Mouse (Mus musculus): Measurements from ENCODE around the gene Olfr191. TPM values are rescaled to one million over a fixed set of nuclear protein-coding genes. Genes with fewer than 3 reads are reported as not detected.

Gene Olfr191
- polyA plus RNA-seq, 1 experiment from 2014 or later, result not detected

GRCm38 (mm10) chr16:59047579-59047978 lies 42.0 kb downstream of the Olfr191 start:
- Histone ChIP-seq H3K27me3 (no peaks in the 10 kb centered on the region), H3K9ac (no peak overlapping the region), H3K4me1 (no peaks in the 10 kb centered on the region), H3K4me3 (no peak overlapping the region), H3K27ac (no peak overlapping the region), H3K36me3 (no peaks in the 10 kb centered on the region), H3K4me2 (no peak overlapping the region), H3K9me3 (no peaks in the 10 kb centered on the region)
- ATAC-seq (ENCODE audit: insufficient number of reproducible peaks, low FRiP score, low TSS enrichment, low read depth), result no peak
- 63% methylated on average over 4 of the region's 4 CpGs for WGBS

DNA sequence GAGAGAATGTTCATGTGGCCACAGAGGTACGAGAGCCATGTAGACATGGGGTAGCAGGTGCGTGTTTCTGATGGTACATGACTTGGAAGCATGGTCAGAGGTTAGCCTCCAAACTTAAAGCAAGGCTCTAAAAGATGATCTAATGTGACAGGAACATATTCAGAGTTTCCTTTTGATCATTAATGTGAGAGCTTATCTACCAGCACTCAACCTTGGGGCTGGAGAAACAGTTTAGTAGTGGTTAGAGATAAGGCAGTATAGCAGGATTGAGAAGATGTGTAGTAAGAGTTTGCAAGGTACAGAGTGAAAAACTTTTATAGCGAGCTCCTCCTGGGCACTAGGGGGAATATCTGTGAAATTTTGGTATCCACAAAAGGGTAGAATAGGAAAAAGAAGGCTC lies 43.8 kb downstream of the Olfr191 start:
- Histone ChIP-seq H3K9me3 (no peaks in the 10 kb centered on the region), H3K4me2 (no peak overlapping the region), H3K27me3 (no peaks in the 10 kb centered on the region), H3K4me1 (no peaks in the 10 kb centered on the region), H3K9ac (no peak overlapping the region), H3K27ac (no peak overlapping the region), H3K36me3 (no peaks in the 10 kb centered on the region), H3K4me3 (no peak overlapping the region)
- no peak for ATAC-seq (ENCODE audit: insufficient number of reproducible peaks, low FRiP score, low TSS enrichment, low read depth)
- 84% methylated on average over 3 of the region's 3 CpGs for WGBS

GRCm38 (mm10) chr16:59039710-59040109 lies 49.9 kb downstream of the Olfr191 start, which contains the start of gene Olfr187:
Olfr187 (minus strand) TSS chr16:59039767.
- no peaks in the 10 kb centered on the region for H3K4me1 ChIP-seq
- H3K36me3 ChIP-seq, result no peaks in the 10 kb centered on the region
- no peak within 1 kb of the TSS for H3K27ac ChIP-seq
- no peak for ATAC-seq (ENCODE audit: insufficient number of reproducible peaks, low FRiP score, low TSS enrichment, low read depth)
- H3K9ac ChIP-seq, result no peak within 1 kb of the TSS
- no peaks in the 10 kb centered on the region for H3K27me3 ChIP-seq
- no peaks in the 10 kb centered on the region for H3K9me3 ChIP-seq
- 72% methylated on average over 7 of the region's 7 CpGs for WGBS
- H3K4me3 ChIP-seq, result no peak within 1 kb of the TSS
- H3K4me2 ChIP-seq, result no peak within 1 kb of the TSS

Other genes with a start within 250 kb of the Olfr191 start
- not detected in 2 replicates for gene Olfr177, start 215.1 kb downstream of the Olfr191 start, polyA plus RNA-seq (2015; fragmentation: Nextera tagmentation; extraction: Ambion mirVana)
- not detected in 2 replicates for gene Olfr178, start 197.8 kb downstream of the Olfr191 start, polyA plus RNA-seq (2015; fragmentation: Nextera tagmentation; extraction: Ambion mirVana)
- gene Olfr181, start 161.1 kb downstream of the Olfr191 start, polyA plus RNA-seq (2015; fragmentation: Nextera tagmentation; extraction: Ambion mirVana), result not detected in 2 replicates
- gene Olfr180, start 160.4 kb downstream of the Olfr191 start, polyA plus RNA-seq (2015; fragmentation: Nextera tagmentation; extraction: Ambion mirVana), result not detected in 2 replicates
- gene Olfr183, start 94.5 kb downstream of the Olfr191 start, polyA plus RNA-seq (2015; fragmentation: Nextera tagmentation; extraction: Ambion mirVana), result not detected in 2 replicates
- not detected in 2 replicates for gene Olfr186, start 59.5 kb downstream of the Olfr191 start, polyA plus RNA-seq (2015; fragmentation: Nextera tagmentation; extraction: Ambion mirVana)
- gene Olfr187, start 50.1 kb downstream of the Olfr191 start, polyA plus RNA-seq (2015; fragmentation: Nextera tagmentation; extraction: Ambion mirVana), result not detected in 2 replicates
- not detected in 2 replicates for gene Olfr190, start 11.8 kb downstream of the Olfr191 start, polyA plus RNA-seq (2015; fragmentation: Nextera tagmentation; extraction: Ambion mirVana)
- gene Olfr193, start 22.1 kb upstream of the Olfr191 start, polyA plus RNA-seq (2015; fragmentation: Nextera tagmentation; extraction: Ambion mirVana), result not detected in 2 replicates
- gene Olfr194, start 31.2 kb upstream of the Olfr191 start, polyA plus RNA-seq (2015; fragmentation: Nextera tagmentation; extraction: Ambion mirVana), result not detected in 2 replicates
- not detected in 2 replicates for gene Olfr195, start 57.2 kb upstream of the Olfr191 start, polyA plus RNA-seq (2015; fragmentation: Nextera tagmentation; extraction: Ambion mirVana)
- not detected in 2 replicates for gene Olfr196, start 80.6 kb upstream of the Olfr191 start, polyA plus RNA-seq (2015; fragmentation: Nextera tagmentation; extraction: Ambion mirVana)
- gene Olfr198, start 113.7 kb upstream of the Olfr191 start, polyA plus RNA-seq (2015; fragmentation: Nextera tagmentation; extraction: Ambion mirVana), result not detected in 2 replicates
- gene Olfr199, start 129.9 kb upstream of the Olfr191 start, polyA plus RNA-seq (2015; fragmentation: Nextera tagmentation; extraction: Ambion mirVana), result not detected in 2 replicates
- not detected in 2 replicates for gene Olfr201, start 182.8 kb upstream of the Olfr191 start, polyA plus RNA-seq (2015; fragmentation: Nextera tagmentation; extraction: Ambion mirVana)
- gene Olfr202, start 197.0 kb upstream of the Olfr191 start, polyA plus RNA-seq (2015; fragmentation: Nextera tagmentation; extraction: Ambion mirVana), result not detected in 2 replicates
- gene Olfr203, start 209.1 kb upstream of the Olfr191 start, polyA plus RNA-seq (2015; fragmentation: Nextera tagmentation; extraction: Ambion mirVana), result not detected in 2 replicates
- not detected in 2 replicates for gene Olfr204, start 228.4 kb upstream of the Olfr191 start, polyA plus RNA-seq (2015; fragmentation: Nextera tagmentation; extraction: Ambion mirVana)
- gene Olfr205, start 241.3 kb upstream of the Olfr191 start, polyA plus RNA-seq (2015; fragmentation: Nextera tagmentation; extraction: Ambion mirVana), result not detected in 2 replicates